Mouse (Mus musculus): Measurements from ENCODE around the gene Enah.

Gene Enah

DNA sequence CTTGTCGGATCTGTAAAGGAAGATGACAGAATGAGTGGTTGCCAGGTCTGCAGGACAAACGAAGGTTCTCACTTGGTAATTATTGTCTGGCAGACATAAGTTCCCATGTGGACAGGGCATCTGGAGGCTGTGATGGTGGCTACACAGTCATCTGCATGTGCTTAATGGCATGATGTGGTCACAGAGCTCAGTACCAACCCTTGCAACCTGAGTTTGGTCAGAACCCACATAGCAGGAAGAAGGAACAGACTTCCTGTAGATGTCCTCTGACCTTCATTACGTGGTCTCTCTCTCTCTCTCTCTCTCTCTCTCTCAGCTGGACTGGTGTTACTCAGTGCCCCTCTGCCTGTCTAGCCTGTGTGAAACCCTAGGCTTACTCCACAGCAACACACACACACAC lies 147.2 kb downstream of the Enah start:
- no peak for DNase-seq

- DNase-seq: no peak
These were observed 153.1 kb downstream of the Enah start for GRCm38 (mm10) chr1:181866429-181867280.

DNA sequence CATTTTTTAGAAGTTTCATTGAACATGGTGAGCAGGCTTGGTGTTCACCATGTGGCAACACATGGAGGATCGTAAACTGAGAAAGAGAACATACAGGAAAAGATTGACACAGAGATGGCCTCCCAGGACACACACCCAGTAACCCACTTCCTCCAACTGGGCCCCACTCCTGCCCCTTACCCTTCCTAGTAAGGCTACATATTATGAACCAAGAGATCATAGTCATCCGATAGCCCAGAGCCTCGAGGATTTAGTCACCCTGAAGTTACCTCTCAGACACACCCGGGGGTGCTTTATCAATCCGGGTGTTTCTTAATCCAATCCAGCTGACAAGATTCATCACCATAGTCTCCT lies 153.9 kb downstream of the Enah start:
- DNase-seq: no peak

DNA sequence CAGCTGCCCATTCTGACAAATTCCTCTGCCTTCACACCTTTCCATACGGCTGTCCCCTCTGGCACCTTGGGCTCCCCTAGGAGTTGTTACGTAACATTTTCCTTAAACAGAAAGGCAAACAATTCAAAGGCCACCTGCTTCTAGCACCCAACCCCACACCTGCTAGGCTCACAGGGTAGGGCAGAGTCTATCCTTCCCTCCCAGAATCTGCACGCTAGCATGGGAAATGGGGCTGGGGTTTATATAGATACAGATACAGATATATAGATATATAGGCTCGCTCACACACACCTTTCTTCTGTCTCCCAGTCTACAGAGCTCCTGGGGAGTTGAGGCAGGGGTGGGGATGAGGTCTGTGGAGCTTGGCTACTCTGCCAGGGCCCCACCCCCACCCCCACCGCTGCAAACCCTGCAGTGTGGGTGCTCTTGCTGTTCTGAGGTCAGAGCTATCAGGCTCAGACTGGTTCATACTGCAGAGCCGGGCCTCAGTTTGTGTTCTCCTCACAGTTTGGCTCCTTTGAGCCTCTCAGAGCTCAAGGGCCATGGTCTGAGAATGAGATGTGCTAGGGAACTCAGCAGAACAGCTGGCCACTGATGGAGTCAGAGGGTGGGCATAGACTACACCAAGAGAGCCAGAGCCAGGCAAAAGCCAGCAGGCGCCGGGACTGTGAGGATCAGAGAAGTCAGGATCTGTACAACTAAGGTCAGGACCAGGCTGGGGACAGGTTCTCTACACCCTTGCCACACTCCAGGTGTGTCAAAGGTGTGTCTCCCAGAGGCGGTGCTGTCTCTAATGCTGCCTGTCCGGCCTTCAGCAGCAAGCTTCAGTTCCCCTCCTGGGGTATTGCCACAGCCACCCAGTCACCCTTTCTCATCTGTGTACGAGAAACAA lies 154.6 kb downstream of the Enah start:
- no peak for DNase-seq

DNA sequence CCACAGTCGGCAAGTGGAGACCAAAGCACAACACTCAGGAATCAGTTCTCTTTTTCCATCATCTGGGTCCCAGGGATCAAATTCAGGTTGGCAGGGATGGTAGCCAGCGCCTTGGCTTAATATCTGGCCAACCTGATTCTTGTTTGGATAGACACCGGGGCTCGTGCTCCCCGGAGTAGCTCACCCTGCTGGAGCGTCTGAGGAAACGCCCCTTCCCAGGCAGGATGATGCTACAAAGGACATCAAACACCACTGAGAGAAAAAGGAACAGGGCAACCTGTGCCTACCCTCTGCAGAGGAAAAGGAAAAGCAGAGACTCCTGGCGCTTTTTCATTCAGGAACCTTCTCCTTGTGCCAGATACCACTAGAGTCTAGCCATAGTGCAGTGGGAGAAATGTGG lies 156.4 kb downstream of the Enah start:
- DNase-seq: no peak

GRCm38 (mm10) chr1:181862676-181863374 lies 157.0 kb downstream of the Enah start:
- peak; percentile 77 for DNase-seq

DNA sequence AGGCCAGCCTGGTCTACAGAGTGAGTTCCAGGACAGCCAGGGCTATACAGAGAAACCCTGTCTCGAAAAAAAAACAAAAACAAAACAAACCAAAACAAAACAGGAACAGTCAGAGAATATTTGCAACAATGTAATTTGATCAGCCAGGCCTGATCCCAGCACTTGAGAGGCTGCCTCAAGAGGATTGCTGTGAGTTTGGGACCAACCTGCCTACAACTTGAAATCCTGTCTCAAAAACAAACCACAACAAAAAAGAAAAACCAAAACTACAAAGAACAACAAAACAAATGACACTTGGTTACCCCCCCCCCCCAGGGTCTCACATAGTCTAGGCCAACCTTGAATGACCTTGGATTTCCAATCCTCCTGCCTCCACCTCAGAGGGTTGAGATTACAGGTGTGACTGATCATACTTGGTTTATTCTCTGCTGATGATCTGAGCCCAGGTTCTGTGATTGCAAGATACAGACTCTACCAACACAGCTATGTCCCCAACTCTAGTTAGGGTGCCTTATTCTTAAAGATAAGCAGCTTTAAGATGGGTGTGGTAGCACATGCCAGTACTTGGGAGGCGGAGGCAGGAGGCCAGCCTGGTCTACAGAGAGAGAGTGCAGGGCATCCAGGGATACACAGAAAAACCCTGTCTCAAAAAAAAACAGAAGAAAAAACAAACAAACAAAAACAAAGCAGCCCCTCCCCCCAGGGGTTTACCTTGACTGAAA lies 158.4 kb downstream of the Enah start:
- DNase-seq: no peak

GRCm38 (mm10) chr1:181860659-181861058 lies 159.1 kb downstream of the Enah start:
- DNase-seq: peak; percentile 87

GRCm38 (mm10) chr1:181856329-181856728 lies 163.5 kb downstream of the Enah start:
- DNase-seq: no peak

GRCm38 (mm10) chr1:181854829-181855228 lies 165.0 kb downstream of the Enah start:
- DNase-seq: no peak

- peak; percentile 43 for DNase-seq
These were observed 166.6 kb downstream of the Enah start for GRCm38 (mm10) chr1:181853081-181853736.

DNA sequence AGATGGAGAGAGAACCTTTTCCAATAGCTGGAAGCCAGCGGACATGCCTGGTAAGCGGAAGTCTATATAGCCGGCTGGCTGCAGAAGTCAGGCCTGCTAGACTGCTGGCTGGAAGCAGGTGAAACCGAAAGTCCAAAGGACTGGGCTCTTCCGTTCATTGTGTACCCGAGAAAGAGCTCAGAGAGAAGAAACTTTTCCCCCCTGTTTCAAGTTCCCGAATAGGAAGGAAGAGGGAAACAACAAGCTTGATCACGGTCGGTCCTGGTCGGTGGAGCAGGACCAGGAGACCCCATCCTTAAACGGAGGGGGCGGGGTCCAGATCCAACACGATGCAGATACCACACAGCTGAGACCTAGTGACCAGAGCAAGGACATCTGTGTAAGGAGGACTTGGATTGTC lies 167.3 kb downstream of the Enah start:
- DNase-seq: peak; percentile 46

DNA sequence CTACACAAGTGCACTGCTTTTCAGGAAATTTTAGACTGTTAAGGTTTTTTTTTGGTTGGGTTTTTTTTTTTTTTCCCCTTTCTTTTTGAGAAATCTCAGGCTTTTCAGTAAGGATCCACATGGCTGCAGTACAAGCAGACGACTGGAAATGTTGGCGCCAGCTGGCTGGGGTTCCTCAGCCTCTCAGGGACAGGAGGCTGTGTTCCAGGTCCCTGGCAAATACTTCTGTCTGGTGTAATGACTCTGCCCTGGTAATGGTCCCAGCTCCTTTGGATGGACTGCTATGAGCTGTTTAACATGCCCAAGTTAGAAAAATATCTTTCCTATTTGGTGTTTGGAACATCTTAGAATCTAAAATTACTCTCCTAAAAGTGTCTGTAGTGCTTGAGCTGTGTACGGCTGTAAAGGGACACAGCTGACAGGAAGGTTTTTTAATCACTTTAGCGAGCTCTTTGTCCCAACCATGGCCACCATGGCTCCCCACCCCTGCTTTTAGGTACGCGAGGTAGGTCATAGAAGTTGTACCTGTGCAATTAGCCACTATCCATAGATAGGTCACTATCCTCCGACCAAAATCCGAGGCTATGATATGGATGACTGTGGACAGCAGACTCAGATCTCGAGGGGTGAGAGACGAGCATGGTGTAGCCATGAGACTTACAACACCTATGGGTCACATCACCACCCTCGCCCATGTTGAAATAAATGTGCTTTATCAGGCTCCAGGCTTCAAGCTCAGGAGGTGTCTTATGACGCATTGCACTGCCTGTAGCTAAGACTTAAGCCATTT lies 168.1 kb downstream of the Enah start:
- no peak for DNase-seq

- DNase-seq: no peak
These were observed 169.3 kb downstream of the Enah start for GRCm38 (mm10) chr1:181850441-181850840.

DNA sequence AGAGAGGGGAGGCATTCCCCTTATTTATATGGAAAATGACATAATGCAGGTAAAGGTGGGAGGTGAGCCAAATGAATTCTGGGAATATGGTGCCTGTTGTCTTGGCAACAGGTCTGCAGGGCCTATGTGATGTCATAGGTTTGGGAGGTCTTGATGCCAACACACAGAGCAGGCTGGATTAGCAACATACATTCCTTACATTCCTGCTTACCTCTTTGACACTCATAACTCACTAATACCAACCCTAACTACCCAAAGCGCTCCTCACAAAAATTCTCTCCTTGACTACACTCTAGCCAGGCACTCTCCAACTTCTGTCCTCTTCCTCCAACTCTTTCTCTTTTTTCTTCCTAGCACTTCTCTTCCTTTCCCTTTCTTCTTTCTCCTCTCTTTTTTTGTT lies 171.6 kb downstream of the Enah start:
- DNase-seq: no peak

- DNase-seq: peak; percentile 85
These were observed 172.4 kb downstream of the Enah start for GRCm38 (mm10) chr1:181847396-181847795.

Data from kidney, adult 9 months (tissue).